Mouse (Mus musculus) liver, embryonic 16.5 days (tissue): ENCODE measurements around the gene 1810009A15Rik. TPM values are rescaled to one million over a fixed set of nuclear protein-coding genes. Genes with fewer than 3 reads are reported as not detected.

Experiments used
- microRNA-seq: library from miRNA; unstranded; fragments of <30 nt; microRNA quantifications from one replicate; pipeline ENCODE4, GENCODE M21; 2016
- polyA plus RNA-seq: library from polyadenylated mRNA; unstranded; fragments of >200 nt; fragmentation: Nextera tagmentation; extraction: Ambion mirVana; gene quantifications from 2 replicates; pipeline ENCODE4 v1.2.1, GENCODE M21; 2015

The 1810009A15Rik gene
- polyA plus RNA-seq, 1 experiment from 2014 or later: 38.6 TPM

Small RNA genes within 50 kb of the gene (microRNA-seq; reads per million reads assigned to microRNA genes)
- gene Mir5136: not detected

Other genes with a start within 250 kb of the 1810009A15Rik start
- 0.02 TPM in 1 of 2 replicates, not detected in the other for gene Chrm1, start 225.1 kb upstream of the 1810009A15Rik start, polyA plus RNA-seq
- 133 and 137 TPM in 2 replicates for gene Slc3a2, start 165.5 kb upstream of the 1810009A15Rik start, polyA plus RNA-seq
- gene Wdr74, start 153.0 kb upstream of the 1810009A15Rik start, polyA plus RNA-seq: 40.0 and 48.3 TPM in 2 replicates
- 0.45 and 0.63 TPM in 2 replicates for gene 1700092M07Rik, start 148.1 kb upstream of the 1810009A15Rik start, polyA plus RNA-seq
- 57.8 and 59.8 TPM in 2 replicates for gene Stx5a, start 147.4 kb upstream of the 1810009A15Rik start, polyA plus RNA-seq
- gene Nxf1, start 131.8 kb upstream of the 1810009A15Rik start, polyA plus RNA-seq: 77.8 and 87.7 TPM in 2 replicates
- 48.1 and 50.9 TPM in 2 replicates for gene Tmem223, start 117.9 kb upstream of the 1810009A15Rik start, polyA plus RNA-seq
- 90.9 and 93.7 TPM in 2 replicates for gene Tmem179b, start 114.4 kb upstream of the 1810009A15Rik start, polyA plus RNA-seq
- gene Taf6l, start 102.4 kb upstream of the 1810009A15Rik start, polyA plus RNA-seq: 10.0 and 11.0 TPM in 2 replicates
- gene Polr2g, start 90.3 kb upstream of the 1810009A15Rik start, polyA plus RNA-seq: 56.4 and 64.8 TPM in 2 replicates
- 1.0 and 1.5 TPM in 2 replicates for gene Zbtb3, start 86.3 kb upstream of the 1810009A15Rik start, polyA plus RNA-seq
- gene Ttc9c, start 69.5 kb upstream of the 1810009A15Rik start, polyA plus RNA-seq: 21.6 and 22.9 TPM in 2 replicates
- 1.8 and 2.1 TPM in 2 replicates for gene Hnrnpul2, start 68.8 kb upstream of the 1810009A15Rik start, polyA plus RNA-seq
- gene AC129217.1, start 59.1 kb upstream of the 1810009A15Rik start, polyA plus RNA-seq: not detected in 2 replicates
- 27.1 and 29.3 TPM in 2 replicates for gene Bscl2, start 51.4 kb upstream of the 1810009A15Rik start, polyA plus RNA-seq
- 0.22 and 0.51 TPM in 2 replicates for gene Gng3, start 49.7 kb upstream of the 1810009A15Rik start, polyA plus RNA-seq
- gene Lrrn4cl, start 38.1 kb upstream of the 1810009A15Rik start, polyA plus RNA-seq: 0.06 and 0.35 TPM in 2 replicates
- 90.5 and 92.7 TPM in 2 replicates for gene Ubxn1, start 17.4 kb upstream of the 1810009A15Rik start, polyA plus RNA-seq
- gene Uqcc3, start 7.9 kb upstream of the 1810009A15Rik start, polyA plus RNA-seq: 27.9 and 29.6 TPM in 2 replicates
- gene Lbhd1, start 5.1 kb upstream of the 1810009A15Rik start, polyA plus RNA-seq: 29.6 and 41.8 TPM in 2 replicates
- not detected in 2 replicates for gene Gm49403, start 4.9 kb upstream of the 1810009A15Rik start, polyA plus RNA-seq
- not detected in 2 replicates for gene Gm49416, start 73 bp downstream of the 1810009A15Rik start, polyA plus RNA-seq
- gene Ints5, start 4.2 kb downstream of the 1810009A15Rik start, polyA plus RNA-seq: 18.3 and 21.1 TPM in 2 replicates
- gene Ganab, start 9.2 kb downstream of the 1810009A15Rik start, polyA plus RNA-seq: 50.3 and 50.8 TPM in 2 replicates
- 19.8 and 20.5 TPM in 2 replicates for gene B3gat3, start 31.5 kb downstream of the 1810009A15Rik start, polyA plus RNA-seq
- 2.4 and 2.6 TPM in 2 replicates for gene Rom1, start 40.5 kb downstream of the 1810009A15Rik start, polyA plus RNA-seq
- 11.4 and 12.8 TPM in 2 replicates for gene Eml3, start 40.7 kb downstream of the 1810009A15Rik start, polyA plus RNA-seq
- gene Mta2, start 53.0 kb downstream of the 1810009A15Rik start, polyA plus RNA-seq: 73.9 and 82.3 TPM in 2 replicates
- 12.6 and 12.9 TPM in 2 replicates for gene Tut1, start 65.0 kb downstream of the 1810009A15Rik start, polyA plus RNA-seq
- 153 and 172 TPM in 2 replicates for gene Eef1g, start 78.2 kb downstream of the 1810009A15Rik start, polyA plus RNA-seq
- gene Ahnak, start 100.4 kb downstream of the 1810009A15Rik start, polyA plus RNA-seq: 3.1 TPM in 2 replicates
- gene Scgb1a1, start 199.1 kb downstream of the 1810009A15Rik start, polyA plus RNA-seq: not detected in 2 replicates
- gene Asrgl1, start 246.8 kb downstream of the 1810009A15Rik start, polyA plus RNA-seq: 6.4 and 8.0 TPM in 2 replicates